Mouse (Mus musculus): ENCODE measurements around the gene Olfr365.

Olfr365 gene

GRCm38 (mm10) chr2:37187898-37188297, at the start of gene Olfr365:
Gene Olfr365, plus strand, starts transcription at chr2:37188198.
- ATAC-seq (ENCODE audit: low TSS enrichment) = no peak

- ATAC-seq (ENCODE audit: low TSS enrichment) = no peak
These were observed 49.0 kb upstream of the Olfr365 start, which contains the start of gene Olfr364-ps1 for GRCm38 (mm10) chr2:37139022-37139421. Gene Olfr364-ps1, plus strand, starts transcription at chr2:37139322.

- no peak for ATAC-seq (ENCODE audit: low TSS enrichment)
These were observed 23.3 kb downstream of the Olfr365 start, which contains the start of gene Olfr366 for GRCm38 (mm10) chr2:37211274-37211673. Gene Olfr366, plus strand, starts transcription at chr2:37211574.
